Mouse (Mus musculus): Measurements from ENCODE around the gene Lrch3.
"Not testable (repeated sequence)": the region's sequence is repeated elsewhere in the genome, so short reads cannot be mapped to it uniquely, and the experiment has no call there.

Gene Lrch3

GRCm38 (mm10) chr16:32913212-32913611 lies 688 bp upstream of the Lrch3 start:
- no peak for DNase-seq (ENCODE audit: low spot score in 2 of 2)

DNA sequence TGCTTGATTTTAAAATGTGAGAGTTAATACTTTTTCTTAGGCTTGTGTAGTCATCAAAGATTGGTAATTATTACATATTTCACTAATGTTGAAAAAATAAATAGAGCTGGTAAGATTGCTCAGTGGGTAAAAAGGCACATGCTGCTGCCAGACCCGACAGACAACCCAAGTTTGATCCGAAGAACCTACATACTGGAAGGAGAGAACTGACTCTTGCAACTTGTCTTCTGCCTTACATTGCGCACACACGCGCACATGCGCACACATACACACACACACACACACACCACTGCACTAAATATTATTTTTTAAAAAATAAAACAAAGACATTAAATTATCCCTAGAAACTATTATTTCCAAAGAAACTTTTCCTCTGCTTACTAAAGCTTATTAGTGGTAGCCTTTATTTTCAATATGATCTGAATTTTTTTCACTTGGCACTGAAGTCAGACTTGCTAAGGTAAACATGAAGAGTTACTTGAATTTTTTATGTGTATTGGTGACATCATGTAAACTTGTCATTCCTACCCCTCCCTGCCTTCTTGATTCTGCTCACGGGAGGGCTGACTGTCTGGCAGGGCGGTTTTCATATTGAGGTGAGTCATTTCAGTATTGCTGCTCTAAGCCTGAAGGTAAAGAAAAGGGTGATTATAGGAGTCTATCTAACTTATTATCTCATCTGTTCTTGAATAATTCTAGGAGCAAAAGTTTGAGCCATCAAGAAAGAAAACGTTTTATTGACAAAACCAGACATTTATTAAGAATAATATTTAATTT lies 1.6 kb downstream of the Lrch3 start:
- no peak for DNase-seq (ENCODE audit: low spot score in 2 of 2)

DNA sequence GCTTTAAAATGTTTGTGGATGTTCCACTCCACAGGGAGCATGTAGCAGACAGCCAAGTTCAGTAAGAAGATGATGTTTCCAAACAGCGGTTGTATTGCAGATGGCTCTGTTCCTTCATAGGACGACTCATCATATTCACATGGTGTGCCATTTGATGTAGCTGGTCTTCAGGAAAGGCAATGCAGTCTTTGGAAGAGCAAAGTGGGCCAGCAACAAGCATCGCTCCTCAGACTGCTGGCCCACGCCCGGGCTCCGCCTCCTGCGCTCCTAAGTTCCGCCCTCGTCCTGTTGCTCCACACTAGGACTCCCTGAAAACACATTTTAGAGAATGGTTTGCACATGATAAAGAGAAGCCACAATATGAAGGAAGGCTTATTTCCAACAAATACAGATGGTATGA lies 12.7 kb downstream of the Lrch3 start:
- not testable (repeated sequence) for DNase-seq (ENCODE audit: low spot score in 2 of 2)

DNA sequence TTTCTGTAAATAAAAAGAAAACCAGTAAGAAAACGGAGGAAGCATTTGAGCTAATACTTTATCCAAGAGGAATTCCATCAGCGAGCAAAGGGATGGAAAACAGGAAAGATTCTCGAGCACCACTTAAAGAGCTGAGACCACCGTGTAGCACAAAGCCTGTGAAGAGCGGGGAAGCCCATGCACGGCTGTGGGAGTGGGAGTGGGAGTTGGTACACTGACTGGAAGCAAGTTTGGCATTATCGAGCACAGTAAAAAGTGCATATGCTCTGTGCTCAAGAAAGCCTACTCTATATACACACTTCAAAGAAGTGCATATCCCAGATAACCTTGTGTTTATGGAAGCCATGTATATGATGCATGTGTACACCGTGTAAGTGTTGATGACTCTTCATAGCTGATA lies 13.1 kb downstream of the Lrch3 start:
- DNase-seq (ENCODE audit: low spot score in 2 of 2): no peak

DNA sequence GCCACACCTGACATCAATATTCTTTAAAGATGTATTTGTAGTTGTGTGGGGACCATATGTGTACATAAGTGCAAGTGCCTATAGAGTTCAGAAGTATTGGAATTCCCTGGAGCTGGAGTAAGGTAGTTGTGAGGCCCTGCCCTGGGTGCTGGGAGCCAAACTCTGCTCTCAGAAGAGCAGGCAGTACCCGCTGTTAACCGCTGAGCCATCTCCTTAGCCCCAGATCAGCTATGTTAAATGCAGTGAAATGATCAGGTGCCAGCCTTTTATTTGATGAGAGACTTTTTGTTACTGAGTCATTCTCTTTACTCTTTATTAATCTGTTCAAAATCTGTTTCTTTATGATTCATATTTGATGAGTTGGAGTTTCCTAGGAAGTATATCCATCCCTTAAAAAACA lies 16.0 kb downstream of the Lrch3 start:
- no peak for DNase-seq (ENCODE audit: low spot score in 2 of 2)

DNA sequence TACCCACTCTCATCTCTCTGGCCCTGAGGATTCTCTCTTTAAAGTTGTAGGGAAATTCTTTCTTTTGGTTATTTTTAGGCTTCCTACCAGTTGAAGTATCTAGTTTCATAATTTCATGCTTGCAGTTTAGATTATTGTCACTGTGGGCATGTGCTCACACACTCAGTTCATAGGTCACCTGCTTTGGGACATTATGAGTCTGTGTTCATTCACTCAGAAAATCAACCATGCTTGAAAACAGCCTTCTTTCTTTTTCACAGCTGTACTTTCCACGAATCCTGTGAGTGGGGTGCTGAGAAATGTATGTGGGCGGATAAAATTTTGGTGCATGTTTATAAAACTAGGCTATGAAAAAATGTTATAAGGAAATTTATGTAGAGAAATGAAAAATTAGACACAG lies 20.6 kb downstream of the Lrch3 start:
- no peak for DNase-seq (ENCODE audit: low spot score in 2 of 2)

GRCm38 (mm10) chr16:32935088-32935487 lies 21.2 kb downstream of the Lrch3 start:
- DNase-seq (ENCODE audit: low spot score in 2 of 2): no peak

DNA sequence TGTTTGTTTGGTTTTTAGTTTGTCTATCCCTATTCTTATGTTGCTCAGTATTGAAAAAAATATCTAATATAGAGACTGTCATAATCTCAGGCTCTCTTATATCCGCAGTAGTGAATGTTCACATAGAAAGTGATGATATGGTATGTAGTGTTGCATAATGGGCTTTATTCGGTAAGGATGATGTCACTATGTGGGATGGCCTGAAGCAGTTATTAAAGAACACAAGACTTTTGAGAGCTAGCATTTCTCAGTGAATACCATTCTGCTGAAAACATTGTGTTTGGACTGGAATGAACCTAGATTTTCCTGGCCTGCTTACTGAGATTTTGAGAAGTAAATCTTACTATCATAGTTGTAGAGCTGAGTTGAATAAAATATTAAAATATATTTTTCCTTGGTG lies 23.5 kb downstream of the Lrch3 start:
- DNase-seq (ENCODE audit: low spot score in 2 of 2): no peak

- DNase-seq (ENCODE audit: low spot score in 2 of 2): peak; percentile 22 to 44
These were observed 25.4 kb downstream of the Lrch3 start for GRCm38 (mm10) chr16:32939301-32939700.

DNA sequence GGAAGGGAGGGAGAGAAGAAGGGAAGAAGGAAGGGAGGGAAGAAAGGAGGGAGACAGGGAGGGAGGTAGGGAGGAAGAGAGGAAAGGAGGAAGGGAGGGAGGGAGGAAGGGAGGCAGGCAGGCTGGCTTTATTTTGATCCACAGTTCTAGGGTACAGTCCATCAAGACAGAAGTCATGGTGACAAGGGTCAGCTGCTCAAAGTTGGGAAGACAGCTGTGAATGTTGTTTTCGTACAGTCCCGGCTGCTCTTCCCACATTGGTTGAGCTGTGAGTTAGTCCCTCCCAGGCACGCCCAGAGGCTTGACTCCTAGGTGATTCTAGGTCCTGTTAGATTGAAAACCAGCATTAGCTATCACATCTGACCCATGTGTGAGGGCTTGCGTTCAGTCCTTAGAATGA lies 25.8 kb downstream of the Lrch3 start:
- not testable (repeated sequence) for DNase-seq (ENCODE audit: low spot score in 2 of 2)

GRCm38 (mm10) chr16:32941226-32941625 lies 27.3 kb downstream of the Lrch3 start:
- DNase-seq (ENCODE audit: low spot score in 2 of 2): not testable (repeated sequence)

DNA sequence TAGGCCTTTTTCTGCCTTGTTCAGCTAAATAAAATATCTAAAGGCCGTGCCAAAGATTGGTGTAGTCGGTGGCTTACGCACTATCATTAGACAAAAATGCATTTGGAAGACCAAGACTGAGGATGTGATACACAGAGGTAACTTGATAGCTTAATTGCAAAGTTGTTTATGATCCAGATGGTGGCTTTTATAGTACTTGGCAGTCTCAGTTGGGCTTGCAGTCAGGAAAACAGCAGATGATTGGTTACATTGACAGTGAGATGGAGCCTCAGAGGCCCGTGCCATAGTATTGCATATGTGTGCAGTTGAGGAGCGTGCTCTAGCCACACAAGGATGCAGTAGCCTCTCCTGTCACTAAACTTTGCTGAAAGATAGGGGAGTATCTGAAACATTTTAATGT lies 28.8 kb downstream of the Lrch3 start:
- DNase-seq (ENCODE audit: low spot score in 2 of 2): no peak

GRCm38 (mm10) chr16:32945379-32945778 lies 31.5 kb downstream of the Lrch3 start:
- DNase-seq (ENCODE audit: low spot score in 2 of 2): no peak

DNA sequence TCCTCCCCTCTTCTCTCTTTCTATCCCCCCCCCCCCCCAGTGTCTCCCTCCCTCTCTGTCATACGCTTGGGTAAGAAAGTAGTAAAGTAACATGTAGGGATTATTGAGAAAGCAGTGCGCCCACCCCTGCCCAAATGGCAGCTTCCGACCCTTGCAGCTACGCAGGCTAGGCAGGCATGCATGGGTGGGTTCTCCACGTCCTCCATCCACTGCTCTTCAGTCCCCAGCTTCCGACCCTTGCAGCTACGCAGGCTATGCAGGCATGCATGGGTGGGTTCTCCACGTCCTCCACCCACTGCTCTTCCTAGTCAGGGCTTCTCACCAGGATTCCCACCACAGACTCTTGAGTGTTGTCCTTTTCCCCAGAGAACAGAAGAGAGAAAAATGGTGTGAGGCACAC lies 34.1 kb downstream of the Lrch3 start:
- DNase-seq (ENCODE audit: low spot score in 2 of 2): no peak

- DNase-seq (ENCODE audit: low spot score in 2 of 2): no peak
These were observed 34.8 kb downstream of the Lrch3 start for GRCm38 (mm10) chr16:32948656-32949055.

GRCm38 (mm10) chr16:32949281-32949680 lies 35.4 kb downstream of the Lrch3 start:
- no peak for DNase-seq (ENCODE audit: low spot score in 2 of 2)

- no peak for DNase-seq (ENCODE audit: low spot score in 2 of 2)
These were observed 37.2 kb downstream of the Lrch3 start for GRCm38 (mm10) chr16:32951074-32951473.

DNA sequence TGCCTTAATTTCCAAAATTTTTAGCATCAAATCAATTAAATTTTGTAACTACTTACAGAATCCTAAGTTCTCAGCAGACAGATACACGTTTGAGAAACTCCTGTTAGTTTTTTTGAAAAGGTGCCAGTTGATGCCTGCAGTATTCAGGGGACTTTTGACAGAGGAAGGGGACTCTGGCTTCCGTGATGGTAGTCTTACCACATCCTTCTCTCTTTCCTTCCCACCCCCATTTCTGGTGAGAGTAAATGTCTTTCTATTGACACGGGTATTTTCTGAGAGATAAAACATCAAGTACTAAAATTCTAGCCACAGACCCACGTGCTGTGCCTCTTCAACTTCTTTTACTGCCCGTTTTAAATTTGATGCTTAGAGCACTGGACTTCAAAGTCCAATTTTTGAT lies 39.9 kb downstream of the Lrch3 start:
- DNase-seq (ENCODE audit: low spot score in 2 of 2): no peak

DNA sequence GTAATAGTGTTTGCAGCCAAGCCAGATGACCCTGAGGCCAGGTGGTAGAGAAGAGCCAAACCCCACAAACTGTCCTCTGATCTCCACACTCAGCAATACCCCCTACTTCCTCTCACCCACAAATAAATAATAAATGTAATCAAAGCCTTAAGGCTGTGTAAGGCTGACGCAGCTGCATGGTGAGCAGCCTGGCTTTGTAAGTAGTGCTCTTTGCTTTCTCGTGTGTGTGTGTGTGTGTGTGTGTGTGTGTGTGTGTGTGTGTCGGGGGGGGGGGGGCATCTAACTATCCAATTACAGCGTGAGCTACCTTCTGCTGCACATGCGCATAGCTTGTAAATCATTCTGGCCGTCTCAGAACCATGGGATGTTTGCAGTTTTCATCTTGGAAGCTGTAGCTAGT lies 40.4 kb downstream of the Lrch3 start:
- no peak for DNase-seq (ENCODE audit: low spot score in 2 of 2)

DNA sequence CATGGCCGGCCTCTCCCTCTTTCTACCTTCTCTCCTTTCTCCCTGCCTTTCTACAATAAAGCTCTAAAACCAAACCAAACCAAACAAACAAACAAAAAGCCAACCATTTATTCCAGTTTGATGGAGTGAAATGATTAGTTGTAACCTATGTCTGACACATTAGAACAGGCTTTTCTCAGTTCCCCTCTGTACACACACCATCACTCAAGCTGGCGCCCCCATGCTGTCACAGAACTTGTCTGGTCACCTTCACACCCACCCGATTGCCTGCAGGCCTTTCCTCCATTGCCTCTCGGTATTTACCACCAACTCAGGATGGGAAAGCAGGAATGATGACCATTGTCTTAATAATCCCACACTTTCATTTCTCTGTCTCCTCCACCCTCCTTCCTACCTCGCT lies 43.0 kb downstream of the Lrch3 start:
- no peak for DNase-seq (ENCODE audit: low spot score in 2 of 2)

GRCm38 (mm10) chr16:32972535-32972934 lies 58.6 kb downstream of the Lrch3 start:
- DNase-seq (ENCODE audit: low spot score in 2 of 2): no peak

- DNase-seq (ENCODE audit: low spot score in 2 of 2): no peak
These were observed 59.1 kb downstream of the Lrch3 start for GRCm38 (mm10) chr16:32973047-32973446.

- no peak for DNase-seq (ENCODE audit: low spot score in 2 of 2)
These were observed 66.3 kb downstream of the Lrch3 start for GRCm38 (mm10) chr16:32980227-32980626.

- no peak for DNase-seq (ENCODE audit: low spot score in 2 of 2)
These were observed 67.5 kb downstream of the Lrch3 start for GRCm38 (mm10) chr16:32981405-32981804.

Measured in frontal cortex, postnatal 14 days (tissue).